Mouse (Mus musculus): ENCODE data around the gene Trappc3l. TPM values are rescaled to one million over a fixed set of nuclear protein-coding genes. Genes with fewer than 3 reads are reported as not detected.

Gene Trappc3l
- total and polyA plus RNA-seq, 3 experiments = not detected

GRCm38 (mm10) chr10:34012581-34012980, 24.8 kb upstream of the Trappc3l start:
- no peaks in the 10 kb centered on the region for H3K9me3 ChIP-seq (replicated peaks; ENCODE audit: low read length)
- H3K27ac ChIP-seq (ENCODE audit: insufficient read depth, low read depth) = no peak overlapping the region
- H3K36me3 ChIP-seq (replicated peaks in 1 of 2; ENCODE audit: control insufficient read depth in 1 of 2, insufficient read depth in 1 of 2, low read length in 1 of 2) = peaks cover 15 to 51% of the 10 kb centered on the region in 2 experiments
- peaks cover 2 to 33% of the 10 kb centered on the region in 2 experiments; a peak in 3 of 4 replicates for H3K4me1 ChIP-seq (ENCODE audit: control insufficient read depth in 1 of 2, insufficient read depth in 2 of 2)
- H3K9ac ChIP-seq (ENCODE audit: insufficient read depth, low read depth) = no peak overlapping the region
- peaks cover 34% of the 10 kb centered on the region for H3K79me2 ChIP-seq (replicated peaks; ENCODE audit: control insufficient read depth, extremely low read depth, insufficient read depth, poor library complexity, severe bottlenecking)
- no peaks in the 10 kb centered on the region for H3K27me3 ChIP-seq (replicated peaks)
- TF ChIP-seq MAFK (IDR thresholded peaks at IDR 0.05; ENCODE audit: insufficient replicate concordance, low read length) = peak; percentile 72; the same call in 1 of the 2 replicates
- TF ChIP-seq TBP (conservative IDR thresholded peaks at IDR 0.05; ENCODE audit: low read depth, low read length) = no peak
- no peak for TF ChIP-seq USF2 (conservative IDR thresholded peaks at IDR 0.05; ENCODE audit: low read depth, low read length)
- TF ChIP-seq CTCF (conservative IDR thresholded peaks at IDR 0.05 in 1 of 2, IDR thresholded peaks at IDR 0.05 in 1 of 2; ENCODE audit: low read depth in 2 of 2, low read length in 2 of 2) = no peak
- no peak for TF ChIP-seq MAZ (IDR thresholded peaks at IDR 0.05; ENCODE audit: low read depth, low read length)
- no peak for TF ChIP-seq PAX5 (IDR thresholded peaks at IDR 0.05; ENCODE audit: low read length)
- in situ Hi-C loops (cut with MboI; ENCODE audit: low pct_ligation_motif_present, low pct_unique_long_range_greater_than_20kb, low sequenced_read_pairs) = no loop called here
- no peak overlapping the region for H3K4me3 ChIP-seq (replicated peaks in 1 of 3; ENCODE audit: low read depth in 2 of 3, low read length in 2 of 3, poor library complexity in 1 of 3)
- H3K4me2 ChIP-seq (ENCODE audit: insufficient read depth, low read depth, poor library complexity, severe bottlenecking) = no peak overlapping the region
- DNase-seq (ENCODE audit: extremely low read depth) = no peak
- dilution Hi-C loops (cut with MboI; ENCODE audit: extremely low pct_ligation_motif_present, extremely low pct_unique_long_range_greater_than_20kb, low sequenced_read_pairs) = no loop called here

DNA sequence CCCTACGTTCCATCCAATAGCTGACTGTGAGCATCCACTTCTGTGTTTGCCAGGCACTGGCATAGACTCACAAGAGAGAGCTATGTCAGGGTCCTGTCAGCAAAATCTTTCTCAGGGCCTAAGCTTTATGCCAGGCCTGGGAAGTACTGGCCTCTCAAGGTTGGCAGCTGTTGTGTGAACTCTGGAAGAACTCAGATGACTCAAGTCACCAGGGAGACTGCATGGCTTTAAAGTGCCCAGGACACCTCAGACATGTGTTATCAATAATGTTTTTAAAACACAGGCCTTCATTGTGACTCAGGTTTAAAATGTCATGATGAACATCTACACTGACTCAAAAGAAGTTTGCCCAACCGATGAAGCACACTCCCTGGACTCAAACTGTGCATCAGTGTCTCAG, 24.2 kb upstream of the Trappc3l start:
- dilution Hi-C loops (cut with MboI; ENCODE audit: extremely low pct_ligation_motif_present, extremely low pct_unique_long_range_greater_than_20kb, low sequenced_read_pairs) (no loop called here), in situ Hi-C loops (cut with MboI; ENCODE audit: low pct_ligation_motif_present, low pct_unique_long_range_greater_than_20kb, low sequenced_read_pairs) (no loop called here)
- no peak overlapping the region for H3K4me2 ChIP-seq (ENCODE audit: insufficient read depth, low read depth, poor library complexity, severe bottlenecking)
- H3K27me3 ChIP-seq (replicated peaks) = no peaks in the 10 kb centered on the region
- no peaks in the 10 kb centered on the region for H3K9me3 ChIP-seq (replicated peaks; ENCODE audit: low read length)
- no peak for DNase-seq (ENCODE audit: extremely low read depth)
- peaks cover 7 to 39% of the 10 kb centered on the region in 2 experiments for H3K4me1 ChIP-seq (ENCODE audit: control insufficient read depth in 1 of 2, insufficient read depth in 2 of 2)
- no peak overlapping the region for H3K9ac ChIP-seq (ENCODE audit: insufficient read depth, low read depth)
- no peak for TF ChIP-seq ZKSCAN1 (IDR thresholded peaks at IDR 0.05; ENCODE audit: borderline replicate concordance, low read depth, low read length)
- TF ChIP-seq ETS1 (conservative IDR thresholded peaks at IDR 0.05; ENCODE audit: low read depth, low read length) = no peak
- no peak for TF ChIP-seq NELFE (IDR thresholded peaks at IDR 0.05; ENCODE audit: low read depth, low read length)
- no peak for TF ChIP-seq HCFC1 (IDR thresholded peaks at IDR 0.05; ENCODE audit: low read depth, low read length)
- TF ChIP-seq TBP (conservative IDR thresholded peaks at IDR 0.05; ENCODE audit: low read depth, low read length) = no peak
- no peak for TF ChIP-seq GABPA (IDR thresholded peaks at IDR 0.05; ENCODE audit: insufficient replicate concordance, low read depth, low read length)
- TF ChIP-seq E2F4 (IDR thresholded peaks at IDR 0.05; ENCODE audit: insufficient replicate concordance, low read depth, low read length) = no peak
- no peak for TF ChIP-seq MAFK (IDR thresholded peaks at IDR 0.05; ENCODE audit: insufficient replicate concordance, low read length)
- no peak for TF ChIP-seq ELF1 (IDR thresholded peaks at IDR 0.05; ENCODE audit: low read depth, low read length)
- no peak for TF ChIP-seq MAX (IDR thresholded peaks at IDR 0.05; ENCODE audit: low read length)
- no peak for TF ChIP-seq USF2 (conservative IDR thresholded peaks at IDR 0.05; ENCODE audit: low read depth, low read length)
- TF ChIP-seq POLR2AphosphoS2 (IDR thresholded peaks at IDR 0.05; ENCODE audit: low read depth, low read length) = no peak
- H3K79me2 ChIP-seq (replicated peaks; ENCODE audit: control insufficient read depth, extremely low read depth, insufficient read depth, poor library complexity, severe bottlenecking) = peaks cover 40% of the 10 kb centered on the region
- H3K36me3 ChIP-seq (replicated peaks in 1 of 2; ENCODE audit: control insufficient read depth in 1 of 2, insufficient read depth in 1 of 2, low read length in 1 of 2) = peaks cover 10 to 49% of the 10 kb centered on the region in 2 experiments
- H3K4me3 ChIP-seq (replicated peaks in 1 of 3; ENCODE audit: low read depth in 2 of 3, low read length in 2 of 3, poor library complexity in 1 of 3) = no peak overlapping the region
- no peak overlapping the region for H3K27ac ChIP-seq (ENCODE audit: insufficient read depth, low read depth)

Measured in CH12.LX (cell line).